ENCODE assay signal across 26 mouse cellular contexts in the genomic region with DNA sequence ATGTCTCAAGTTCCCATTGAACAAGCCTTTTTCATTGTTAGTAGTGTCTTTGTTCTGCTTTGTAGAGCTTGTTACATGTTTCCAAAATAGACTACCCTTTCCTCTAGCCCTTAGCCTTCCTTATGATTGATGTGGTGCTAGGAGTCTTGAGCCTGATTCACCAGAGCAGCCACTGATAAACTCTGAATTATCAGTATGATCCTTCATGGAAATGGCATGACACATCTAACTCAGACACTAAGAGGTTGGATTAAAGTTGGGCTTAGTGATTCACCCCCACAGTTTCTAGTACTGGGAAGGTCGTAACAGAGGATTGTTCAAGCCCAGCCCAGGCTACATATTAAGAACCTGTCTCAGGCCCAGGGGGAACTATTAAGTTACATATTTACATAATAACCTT.
"Had no signal": no experiment of that assay in that cellular context is flagged by ENCODE, and none has a peak within 500 bp of the region (broad histone marks: within the 10 kb centered on the region; RNA-seq: fewer than 3 reads in every experiment).

No protein-coding gene starts in this region.

- ATAC-seq: hindbrain, embryonic 16.5 days; inflammation-experienced regulatory T-cells, adult 6 months; intestine, embryonic 15.5 days; intestine, postnatal 0 days; liver, embryonic 12.5 days had no signal

- H3K9me3 ChIP-seq: heart, embryonic 10.5 days; heart, embryonic 12.5 days; hindbrain, embryonic 10.5 days; hindbrain, embryonic 12.5 days; intestine, embryonic 15.5 days; limb, embryonic 10.5 days; limb, embryonic 12.5 days; liver, embryonic 12.5 days had no signal

- H3K27ac ChIP-seq: gastrocnemius, adult 2 months; heart, embryonic 10.5 days; hindbrain, embryonic 10.5 days; hindbrain, embryonic 12.5 days; hindbrain, embryonic 14.5 days; intestine, embryonic 15.5 days; layer of hippocampus, adult 2 months; left cerebral cortex, adult 2 months; limb, embryonic 10.5 days; liver, embryonic 12.5 days; liver, embryonic 14.5 days had no signal

- H3K9ac ChIP-seq: heart, embryonic 12.5 days; hindbrain, embryonic 12.5 days; hindbrain, embryonic 14.5 days; intestine, embryonic 15.5 days; limb, embryonic 12.5 days; liver, embryonic 12.5 days; liver, embryonic 14.5 days had no signal

- H3K4me1 ChIP-seq: heart, embryonic 10.5 days; heart, embryonic 12.5 days; hindbrain, embryonic 10.5 days; hindbrain, embryonic 12.5 days; intestine, embryonic 15.5 days; limb, embryonic 10.5 days; limb, embryonic 12.5 days; liver, embryonic 12.5 days had no signal

- DNase-seq: gastrocnemius, adult 2 months; gastrocnemius, postnatal 10 days; gastrocnemius, postnatal 25 days; heart, adult 18-20 months; heart, postnatal 10 days; heart, postnatal 4 days; kidney, adult 18-20 months; kidney, adult 8-10 months; kidney, postnatal 10 days; kidney, postnatal 25 days; kidney, postnatal 4 days had no signal

- H3K4me3 ChIP-seq: gastrocnemius, adult 2 months; heart, embryonic 10.5 days; heart, embryonic 12.5 days; hindbrain, embryonic 10.5 days; hindbrain, embryonic 12.5 days; intestine, embryonic 15.5 days; layer of hippocampus, adult 2 months; left cerebral cortex, adult 2 months; limb, embryonic 10.5 days; limb, embryonic 12.5 days; liver, embryonic 12.5 days had no signal

- H3K27me3 ChIP-seq: heart, embryonic 12.5 days; hindbrain, embryonic 12.5 days; intestine, embryonic 15.5 days; limb, embryonic 12.5 days; liver, embryonic 12.5 days had no signal

- H3K4me2 ChIP-seq: heart, embryonic 12.5 days; hindbrain, embryonic 12.5 days; hindbrain, embryonic 14.5 days; intestine, embryonic 15.5 days; limb, embryonic 12.5 days; liver, embryonic 12.5 days had no signal
